ENCODE assay signal across 8 mouse cellular contexts in the genomic region with DNA sequence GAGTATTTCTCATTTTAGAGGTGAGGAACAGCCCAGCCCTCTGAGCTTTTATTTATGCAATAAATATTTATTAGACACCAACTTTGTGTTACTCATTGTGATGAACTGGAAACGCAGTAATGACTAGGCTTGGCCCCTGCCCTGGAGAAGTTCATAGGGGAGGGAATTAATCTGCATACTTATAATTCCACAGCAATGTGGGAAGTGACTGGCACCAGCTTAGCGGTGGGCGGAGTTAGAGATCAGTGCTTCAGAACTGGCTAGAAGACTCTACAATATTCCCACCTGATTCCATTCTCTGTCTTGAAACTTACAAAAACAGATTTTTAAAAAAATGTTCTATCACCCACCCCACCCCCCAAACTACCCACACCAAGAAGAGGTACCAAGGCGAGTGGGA. TPM values are rescaled to one million over a fixed set of nuclear protein-coding genes. Genes with fewer than 3 reads are reported as not detected.
DNase-seq lines count a peak whose midpoint lies in the region; ATAC-seq and TF ChIP-seq lines count a peak whose summit lies in the region.

No protein-coding gene starts in this region.

- peak; percentile 21 for DNase-seq in cerebellum, adult 9-10 months
- no peak for DNase-seq in cerebellum, adult 11 months
- peak; percentile 37 for DNase-seq in retina, postnatal 1 day
- DNase-seq in retina, embryonic 14.5 days (ENCODE audit: low spot score), result no peak
- peak; percentile 58 for DNase-seq in heart, postnatal 0 days (ENCODE audit: low spot score)
- no peak for DNase-seq in spleen, adult 12 weeks (ENCODE audit: low spot score)
- no peak for DNase-seq in frontal cortex, postnatal 25 days (ENCODE audit: low spot score in 2 of 2)

- peaks cover 12% of the 10 kb centered on the region; the same call in 1 of the 2 replicates for H3K4me1 ChIP-seq in heart, postnatal 0 days (ENCODE audit: control insufficient read depth, insufficient read depth)
- peaks cover 12% of the 10 kb centered on the region; the same call in 1 of the 2 replicates for H3K4me1 ChIP-seq in lung, embryonic 15.5 days

- TF ChIP-seq EP300 in heart, postnatal 0 days (IDR thresholded peaks at IDR 0.05; ENCODE audit: low read depth), result no peak

- peak overlapping the region; percentile 75 for H3K27ac ChIP-seq in heart, postnatal 0 days (ENCODE audit: low read depth)
- H3K27ac ChIP-seq in lung, embryonic 15.5 days, result peak overlapping the region; percentile 57; the same call in 1 of the 2 replicates

- H3K9me3 ChIP-seq in heart, postnatal 0 days (replicated peaks; ENCODE audit: control insufficient read depth, low read length), result no peaks in the 10 kb centered on the region
- H3K9me3 ChIP-seq in lung, embryonic 15.5 days, result no peaks in the 10 kb centered on the region

- H3K27me3 ChIP-seq in heart, postnatal 0 days (ENCODE audit: control insufficient read depth, insufficient read depth, low read length), result no peaks in the 10 kb centered on the region
- H3K27me3 ChIP-seq in lung, embryonic 15.5 days, result no peaks in the 10 kb centered on the region

- peak overlapping the region; percentile 33; the same call in 1 of the 2 replicates for H3K4me2 ChIP-seq in heart, postnatal 0 days (ENCODE audit: low read depth, low read length)
- H3K4me2 ChIP-seq in lung, embryonic 15.5 days, result no peak overlapping the region

- 49% methylated on average over 4 of the region's 4 CpGs for WGBS in heart, postnatal 0 days
- 59% methylated on average over 4 of the region's 4 CpGs for WGBS in lung, embryonic 15.5 days

- ATAC-seq in heart, postnatal 0 days (ENCODE audit: insufficient read depth, low read depth), result peak; percentile 86
- ATAC-seq in lung, embryonic 15.5 days (ENCODE audit: borderline replicate concordance, extremely low read depth, low FRiP score, low TSS enrichment), result peak; percentile 60; the same call in 1 of the 2 replicates

- no peaks in the 10 kb centered on the region for H3K36me3 ChIP-seq in heart, postnatal 0 days (replicated peaks; ENCODE audit: control insufficient read depth, insufficient read depth, low read length)
- no peaks in the 10 kb centered on the region for H3K36me3 ChIP-seq in lung, embryonic 15.5 days

- H3K4me3 ChIP-seq in heart, postnatal 0 days (ENCODE audit: low read depth, low read length), result no peak overlapping the region
- H3K4me3 ChIP-seq in lung, embryonic 15.5 days, result no peak overlapping the region

- TF ChIP-seq CTCF in heart, postnatal 0 days (IDR thresholded peaks at IDR 0.05; ENCODE audit: low read depth), result no peak

- 0 out of 2 replicates have a peak overlapping the region, but pooled peaks have one; percentile 19 for H3K9ac ChIP-seq in heart, postnatal 0 days (replicated peaks; ENCODE audit: low read depth, low read length)
- H3K9ac ChIP-seq in lung, embryonic 15.5 days, result no peak overlapping the region

RNA-seq across cellular contexts. Expression of a gene that starts 49.8 kb away (rescaled TPM):
- total RNA-seq in heart, postnatal 0 days (2014; rRNA removed; ENCODE audit: low replicate concordance), result 136 and 146 TPM in 2 replicates
- polyA plus RNA-seq in heart, postnatal 0 days (2015; fragmentation: Nextera tagmentation; extraction: Ambion mirVana), result 140 and 141 TPM in 2 replicates
- 311 and 314 TPM in 2 replicates for polyA plus RNA-seq in lung, embryonic 15.5 days (2015; fragmentation: Nextera tagmentation; extraction: Ambion mirVana)

Comparison
In these comparisons a context has a peak if more than half of its experiments do, and no peak if none do; other contexts are left out.
1. DNase-seq: peak in cerebellum, adult 9-10 months (single experiment), retina, postnatal 1 day (single experiment) and heart, postnatal 0 days (single experiment); none in cerebellum, adult 11 months (single experiment), retina, embryonic 14.5 days (single experiment), spleen, adult 12 weeks (single experiment) and frontal cortex, postnatal 25 days (0 of 2).